Mouse (Mus musculus) lung, adult 2 months (tissue): ENCODE results near the gene Isoc2a.

Experiments used
- CTCF ChIP-seq: fragments of 200-500 bp; IDR thresholded peaks from 2 replicates; pipeline ENCODE4 v1.5.1; 2011; ENCODE audit warnings: mild to moderate bottlenecking, low read length, control low read depth; ENCODE audit not compliant: insufficient read depth
- POLR2A ChIP-seq: fragments of 200-500 bp; IDR thresholded peaks from 2 replicates; pipeline ENCODE4 v1.6.1; 2011; ENCODE audit warnings: low read depth, mild to moderate bottlenecking, control low read depth, low read length, borderline replicate concordance; ENCODE audit errors: extremely low read depth

DNA sequence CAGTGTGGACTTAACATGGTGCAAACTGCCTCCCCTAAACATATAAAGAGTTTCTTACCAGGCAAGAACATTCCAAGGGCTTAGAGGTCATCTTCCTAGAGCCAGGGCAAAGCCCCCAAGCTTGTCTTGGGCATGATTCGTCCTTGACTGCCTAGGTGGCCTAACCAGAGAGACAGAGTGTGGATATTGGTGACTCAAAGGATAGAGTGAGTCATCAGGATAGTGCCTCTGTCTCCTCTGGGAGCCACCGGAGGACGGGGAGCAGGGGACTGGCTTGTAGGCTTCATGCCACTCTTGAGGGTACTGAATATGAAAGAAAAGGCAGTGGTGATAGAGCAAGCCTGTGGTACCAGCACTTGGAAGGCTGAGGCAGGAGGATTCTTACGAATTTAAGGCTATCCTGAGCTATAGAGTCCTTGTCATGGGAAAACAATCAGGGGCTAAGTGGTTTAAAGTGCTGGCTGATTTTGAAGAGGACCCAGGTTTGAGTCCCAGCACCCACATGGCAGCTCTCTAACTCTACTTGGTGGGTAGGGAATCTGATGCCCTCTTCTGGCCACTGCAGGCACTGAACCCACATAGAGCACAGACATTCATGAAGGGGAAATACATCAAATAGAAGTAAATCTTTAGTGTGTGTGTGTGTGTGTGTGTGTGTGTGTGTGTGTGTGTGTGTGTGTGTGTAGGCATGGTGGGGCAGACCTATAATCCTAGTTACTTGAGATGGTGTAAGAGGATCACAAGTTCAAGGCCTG lies 57.4 kb downstream of the Isoc2a start:
- TF ChIP-seq CTCF = no peak
- no peak for TF ChIP-seq POLR2A
